Mouse (Mus musculus) liver (tissue): Measurements from ENCODE around the gene Socs1.

Source experiments
- DNase-seq: peaks from one replicate; pipeline ENCODE4 v3.0.0-alpha.2; 2020; ENCODE audit warnings: mixed read lengths

Socs1 gene

DNA sequence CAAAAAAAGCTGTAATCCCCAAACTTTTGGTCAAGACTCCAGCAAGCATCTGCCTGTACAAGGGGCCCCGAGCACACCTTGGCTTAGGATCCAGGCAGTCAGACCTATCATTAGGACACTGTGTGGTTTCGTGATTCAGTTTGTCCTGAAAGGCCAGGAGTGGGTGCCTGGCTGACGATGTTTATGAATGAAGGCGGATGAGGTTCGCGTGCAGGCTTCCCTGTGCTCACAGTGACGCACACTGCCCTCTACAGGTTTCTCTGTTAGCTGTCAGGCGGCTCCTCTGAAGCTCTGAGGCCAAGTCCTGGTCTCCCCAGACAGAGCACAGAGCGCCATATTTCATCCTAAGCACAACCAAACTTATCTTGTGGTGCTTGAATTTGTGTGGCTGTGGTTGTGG lies 952 bp upstream of the Socs1 start:
- DNase-seq = peak; percentile 82

GRCm38 (mm10) chr16:10784793-10785370 lies 454 bp downstream of the Socs1 start:
- peak; percentile 87 for DNase-seq

DNA sequence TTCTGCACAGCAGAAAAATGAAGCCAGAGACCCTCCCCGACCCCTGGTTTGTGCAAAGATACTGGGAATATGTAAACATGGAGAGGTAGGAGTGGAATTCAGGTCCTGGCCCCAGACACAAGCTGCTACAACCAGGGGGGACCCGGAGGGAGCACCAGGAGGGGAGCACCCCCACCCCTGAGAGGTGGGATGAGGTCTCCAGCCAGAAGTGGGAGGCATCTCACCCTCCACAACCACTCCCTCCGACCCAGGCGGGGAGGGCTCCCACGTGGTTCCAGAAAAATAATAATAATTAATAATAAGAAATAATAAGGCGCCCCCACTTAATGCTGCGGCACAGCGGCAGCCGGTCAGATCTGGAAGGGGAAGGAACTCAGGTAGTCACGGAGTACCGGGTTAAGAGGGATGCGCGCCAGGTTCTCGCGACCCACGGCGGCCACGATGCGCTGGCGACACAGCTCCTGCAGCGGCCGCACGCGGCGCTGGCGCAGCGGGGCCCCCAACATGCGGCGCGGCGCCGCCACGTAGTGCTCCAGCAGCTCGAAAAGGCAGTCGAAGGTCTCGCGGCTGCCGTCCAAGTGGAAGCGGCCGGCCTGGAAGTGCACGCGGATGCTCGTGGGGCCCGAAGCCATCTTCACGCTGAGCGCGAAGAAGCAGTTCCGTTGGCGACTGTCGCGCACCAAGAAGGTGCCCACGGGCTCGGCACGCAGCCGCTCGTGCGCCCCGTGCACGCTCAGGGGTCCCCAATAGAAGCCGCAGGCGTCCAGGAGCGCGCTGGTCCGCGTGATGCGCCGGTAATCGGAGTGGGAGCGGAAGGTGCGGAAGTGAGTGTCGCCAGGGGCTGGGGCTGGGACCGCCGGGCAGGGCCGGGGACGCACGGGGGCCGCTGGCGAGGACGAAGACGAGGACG lies 1.2 kb downstream of the Socs1 start:
- peak; percentile 23 for DNase-seq

DNA sequence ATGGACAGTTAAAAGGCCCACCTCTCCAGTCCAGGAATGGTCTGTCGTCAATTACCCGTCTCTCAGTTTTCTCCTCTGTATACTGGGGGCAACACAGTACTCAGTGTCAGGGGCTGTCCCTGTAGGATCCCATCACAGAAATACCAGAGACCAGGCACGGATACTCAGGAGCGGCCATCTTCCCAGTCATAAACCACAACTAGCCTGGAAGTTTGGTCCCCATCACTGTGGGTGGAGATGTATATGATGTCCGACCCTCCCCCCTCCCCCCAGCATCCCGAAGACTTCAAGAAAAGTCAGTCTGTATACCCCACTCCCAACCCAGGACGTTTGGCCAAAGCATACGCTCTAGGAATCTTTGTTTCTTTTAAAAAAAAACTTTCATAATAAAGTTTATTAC lies 1.9 kb downstream of the Socs1 start:
- DNase-seq = no peak

DNA sequence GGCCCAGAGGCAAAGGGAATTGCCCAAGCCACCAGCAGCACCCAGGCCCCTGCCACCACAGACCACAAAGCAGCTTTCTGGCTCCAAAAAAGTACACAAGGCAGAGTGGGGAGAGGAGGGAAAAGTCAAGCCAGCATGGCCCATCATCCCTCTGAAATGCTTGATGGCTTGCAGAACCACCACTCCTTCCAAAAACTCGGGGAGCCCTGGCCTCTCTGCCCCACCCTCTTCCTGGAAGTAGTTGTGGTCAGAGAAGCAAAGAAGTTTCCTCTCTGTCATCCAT lies 2.2 kb downstream of the Socs1 start:
- DNase-seq = no peak

GRCm38 (mm10) chr16:10782377-10783151 lies 2.8 kb downstream of the Socs1 start:
- no peak for DNase-seq

- no peak for DNase-seq
Observed at GRCm38 (mm10) chr16:10781862-10782371, 3.4 kb downstream of the Socs1 start.

GRCm38 (mm10) chr16:10780631-10781120 lies 4.7 kb downstream of the Socs1 start:
- no peak for DNase-seq

DNA sequence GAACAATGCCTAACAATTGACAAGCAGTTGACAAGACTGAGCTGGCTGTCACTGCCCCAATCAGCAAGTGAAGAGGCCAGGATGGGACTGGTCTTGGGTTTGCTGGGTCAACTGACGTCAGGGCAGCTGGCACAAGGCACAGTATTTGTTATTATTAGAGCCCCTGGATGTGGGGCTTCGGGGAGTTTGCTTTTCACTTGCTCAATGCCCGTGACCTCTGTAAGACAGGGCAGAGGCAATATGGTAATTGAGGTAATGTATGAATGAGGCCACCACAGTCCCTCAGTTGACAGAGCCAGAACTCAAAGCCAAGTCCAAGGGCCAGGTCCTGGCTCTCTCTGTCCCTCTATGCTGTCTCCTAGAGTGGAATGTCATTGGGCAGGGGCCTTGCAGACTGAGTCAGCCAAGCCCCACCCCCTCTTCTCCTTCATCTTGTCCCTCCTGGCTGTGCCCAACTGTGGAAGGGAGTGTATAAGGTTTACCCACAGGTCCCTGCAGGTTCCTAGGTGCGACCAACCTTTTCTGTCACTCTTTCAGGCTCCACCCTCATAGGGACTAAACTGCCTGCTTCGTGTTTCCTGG lies 7.7 kb downstream of the Socs1 start:
- no peak for DNase-seq

GRCm38 (mm10) chr16:10776322-10776721 lies 9.0 kb downstream of the Socs1 start:
- no peak for DNase-seq

DNA sequence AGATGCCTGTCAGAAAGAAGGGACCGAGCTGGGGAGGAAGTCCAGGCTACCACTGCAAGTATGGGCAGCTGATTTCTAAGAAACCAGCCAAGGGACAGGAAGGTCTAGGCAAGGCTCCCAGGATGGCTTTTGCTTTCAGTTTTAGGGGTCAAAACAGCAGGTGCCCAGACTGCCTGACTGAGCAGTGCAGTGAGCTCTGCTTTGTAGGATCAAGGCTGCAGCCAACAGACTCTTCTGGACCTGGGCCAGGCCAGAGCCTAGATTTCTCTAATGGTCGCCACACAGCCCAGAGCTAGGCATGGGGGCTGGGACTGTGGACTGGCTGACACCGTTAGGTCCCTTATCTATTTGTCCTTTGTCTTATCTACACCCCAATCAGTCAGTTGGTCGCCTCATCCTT lies 10.6 kb downstream of the Socs1 start:
- DNase-seq = no peak

GRCm38 (mm10) chr16:10773543-10773942 lies 11.8 kb downstream of the Socs1 start:
- no peak for DNase-seq

DNA sequence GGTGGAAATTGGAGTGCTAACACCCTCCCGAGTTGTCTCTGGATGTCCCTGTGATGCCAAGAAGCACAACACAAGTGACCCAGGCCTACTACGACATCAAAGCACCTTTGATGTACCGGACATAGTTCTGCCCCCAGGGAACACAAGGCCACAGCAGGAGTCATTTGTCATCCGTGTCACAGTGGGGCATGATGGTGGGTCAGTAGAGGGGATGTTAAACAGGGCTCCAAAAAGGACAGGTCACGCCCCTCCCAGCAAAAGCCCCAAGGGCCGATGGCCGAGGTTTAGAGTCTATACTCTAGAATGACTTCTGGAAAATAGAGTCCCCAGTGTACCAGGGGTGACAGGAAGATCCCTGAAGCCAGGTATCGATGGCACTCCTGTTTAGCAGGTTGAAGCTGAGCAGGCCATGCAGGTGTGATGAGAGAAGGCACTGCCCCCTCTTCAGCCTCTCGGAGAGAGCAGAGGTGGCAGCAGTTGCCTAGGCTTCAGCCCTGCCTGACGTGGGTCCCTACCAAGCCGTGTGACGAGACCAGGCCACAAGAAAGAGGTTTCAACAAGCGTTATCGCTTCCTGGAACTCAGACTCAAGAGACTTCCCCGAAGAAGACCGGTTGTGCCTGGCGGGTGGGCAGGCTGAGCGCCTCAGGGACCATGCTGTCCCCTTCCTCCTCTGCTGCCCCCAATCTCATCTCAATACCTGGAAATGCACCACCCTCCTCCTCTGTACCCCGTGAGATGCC lies 13.4 kb downstream of the Socs1 start:
- peak; percentile 40 for DNase-seq

DNA sequence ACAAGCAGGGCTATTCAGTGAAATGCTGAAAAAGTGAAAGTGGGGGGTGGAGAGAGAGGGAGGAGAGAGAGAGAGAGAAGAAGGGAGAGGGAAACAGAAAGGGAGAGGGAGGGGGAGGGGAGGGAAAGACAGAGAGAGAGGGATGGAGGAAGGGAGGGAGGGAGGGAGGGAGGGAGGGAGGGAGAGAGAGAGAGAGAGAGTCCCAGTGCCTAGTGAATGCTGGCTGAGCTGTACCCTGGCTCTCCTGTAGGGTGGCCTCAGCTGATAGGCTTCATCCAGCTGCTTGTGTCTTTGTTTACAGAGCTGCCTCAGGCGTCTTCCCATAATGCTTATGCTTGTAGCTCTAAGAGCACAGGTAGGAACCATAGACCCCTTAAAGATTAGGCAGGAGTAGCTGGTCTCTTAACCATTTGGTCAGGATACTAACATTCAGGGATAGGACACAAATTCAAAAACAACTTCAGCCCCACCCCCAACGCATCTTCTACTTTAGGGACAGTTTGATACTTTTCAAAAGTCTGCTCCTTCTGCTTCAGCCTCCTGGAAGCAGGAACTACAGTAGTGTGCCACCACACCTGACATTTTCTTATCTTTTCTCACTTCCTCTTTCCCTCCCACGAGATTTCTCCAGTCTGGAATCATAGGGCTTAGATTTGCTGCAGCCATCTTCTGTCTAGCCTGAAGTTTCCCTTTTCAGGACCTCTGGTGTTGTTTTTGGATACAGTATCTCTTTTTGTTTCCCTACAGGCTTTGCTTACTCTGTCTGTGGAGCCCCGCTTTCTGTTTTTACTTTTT lies 14.6 kb downstream of the Socs1 start:
- no peak for DNase-seq

- DNase-seq = no peak
Observed at GRCm38 (mm10) chr16:10769661-10770060, 15.7 kb downstream of the Socs1 start.

GRCm38 (mm10) chr16:10768821-10769220 lies 16.5 kb downstream of the Socs1 start:
- DNase-seq = peak; percentile 35

DNA sequence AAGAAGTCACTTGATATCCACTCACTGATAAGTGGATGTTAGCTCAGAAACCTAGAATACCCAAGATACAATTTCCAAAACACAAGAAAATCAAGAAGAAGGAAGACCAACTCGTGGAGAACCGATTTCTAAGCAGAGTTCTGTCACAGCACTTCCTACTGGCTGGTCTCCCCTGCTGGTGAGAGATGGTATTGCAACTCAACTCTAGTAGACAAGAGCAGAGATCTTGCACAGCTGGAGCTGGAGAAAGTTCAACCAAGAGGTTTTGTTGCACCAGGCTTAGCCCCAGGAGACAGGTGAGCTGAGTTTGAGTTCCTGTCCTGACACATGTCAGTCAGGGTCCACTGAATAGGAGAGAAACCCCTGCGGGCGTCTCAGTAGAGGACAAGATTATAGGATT lies 18.2 kb downstream of the Socs1 start:
- peak; percentile 69 for DNase-seq

DNA sequence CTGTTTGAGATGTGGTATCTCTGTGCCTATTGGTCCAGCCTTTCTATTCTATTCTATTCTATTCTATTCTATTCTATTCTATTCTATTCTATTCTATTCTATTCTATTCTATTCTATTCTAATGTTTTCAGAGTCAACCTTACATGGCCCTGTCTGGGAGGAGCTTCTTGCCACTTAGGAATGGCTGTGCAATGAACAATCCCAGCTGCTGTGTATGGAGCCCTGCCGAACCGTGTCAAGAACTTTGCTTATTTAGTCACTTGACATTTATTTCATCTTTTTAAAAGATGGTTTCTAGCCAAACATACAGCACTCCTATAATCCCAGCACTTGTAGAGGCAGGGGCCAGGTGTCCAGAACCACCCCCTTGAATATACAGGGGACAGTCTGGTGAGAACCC lies 21.0 kb downstream of the Socs1 start:
- no peak for DNase-seq

GRCm38 (mm10) chr16:10763540-10764264 lies 21.6 kb downstream of the Socs1 start:
- no peak for DNase-seq

GRCm38 (mm10) chr16:10762569-10763180 lies 22.7 kb downstream of the Socs1 start:
- DNase-seq = no peak
